Comparison of ENCODE assay signal across 23 mouse cellular contexts in genomic region chr14:111763616-111764015, GRCm38 (mm10).
"Had no signal": no experiment of that assay in that cellular context is flagged by ENCODE, and none has a peak within 500 bp of the region (broad histone marks: within the 10 kb centered on the region; RNA-seq: fewer than 3 reads in every experiment).

No protein-coding gene starts in this region.

- H3K4me2 ChIP-seq: intestine, embryonic 15.5 days; kidney, embryonic 15.5 days; limb, embryonic 12.5 days; limb, embryonic 15.5 days; liver, embryonic 11.5 days; lung, embryonic 14.5 days; midbrain, embryonic 15.5 days; stomach, embryonic 15.5 days had no signal

- H3K9me3 ChIP-seq: intestine, embryonic 15.5 days; kidney, embryonic 15.5 days; limb, embryonic 12.5 days; limb, embryonic 15.5 days; megakaryocyte, embryonic 14.5 days; midbrain, embryonic 10.5 days; midbrain, embryonic 15.5 days; stomach, embryonic 15.5 days had no signal

- H3K4me3 ChIP-seq: intestine, embryonic 15.5 days; kidney, embryonic 15.5 days; limb, embryonic 12.5 days; limb, embryonic 15.5 days; megakaryocyte, embryonic 14.5 days; midbrain, embryonic 10.5 days; midbrain, embryonic 15.5 days; stomach, embryonic 15.5 days had no signal

- H3K4me1 ChIP-seq: intestine, embryonic 15.5 days; kidney, embryonic 15.5 days; limb, embryonic 12.5 days; limb, embryonic 15.5 days; megakaryocyte, embryonic 14.5 days; midbrain, embryonic 10.5 days; midbrain, embryonic 15.5 days; stomach, embryonic 15.5 days had no signal

- ATAC-seq: intestine, embryonic 15.5 days; liver, postnatal 0 days; lung, postnatal 0 days; midbrain, embryonic 15.5 days had no signal

- H3K27ac ChIP-seq: intestine, embryonic 15.5 days; kidney, embryonic 15.5 days; limb, embryonic 12.5 days; limb, embryonic 15.5 days; liver, embryonic 14.5 days; midbrain, embryonic 10.5 days; midbrain, embryonic 15.5 days; stomach, embryonic 15.5 days had no signal

- H3K27me3 ChIP-seq: intestine, embryonic 15.5 days; kidney, embryonic 15.5 days; limb, embryonic 12.5 days; limb, embryonic 15.5 days; megakaryocyte, embryonic 14.5 days; midbrain, embryonic 15.5 days; stomach, embryonic 15.5 days had no signal

- H3K36me3 ChIP-seq: intestine, embryonic 15.5 days; kidney, embryonic 15.5 days; limb, embryonic 12.5 days; limb, embryonic 15.5 days; midbrain, embryonic 10.5 days; midbrain, embryonic 15.5 days; stomach, embryonic 15.5 days had no signal

- DNase-seq: kidney, adult 11 months; kidney, adult 8-10 months; kidney, postnatal 10 days; kidney, postnatal 36 days; liver, postnatal 0 days; lung, embryonic 14.5 days; lung, postnatal 36 days; right cerebral cortex, adult 18-20 months; right cerebral cortex, postnatal 14 days; spleen, adult 18-20 months; thymus, adult 18-20 months; thymus, postnatal 36 days had no signal

- H3K9ac ChIP-seq: intestine, embryonic 15.5 days; kidney, embryonic 15.5 days; limb, embryonic 12.5 days; limb, embryonic 15.5 days; liver, embryonic 14.5 days; liver, postnatal 0 days; lung, embryonic 14.5 days; midbrain, embryonic 15.5 days; stomach, embryonic 15.5 days had no signal
